Mouse (Mus musculus): ENCODE measurements around the gene Oosp2.
A peak's percentile ranks its signal among the peaks of the same experiment; 100 is the strongest.

The Oosp2 gene

DNA sequence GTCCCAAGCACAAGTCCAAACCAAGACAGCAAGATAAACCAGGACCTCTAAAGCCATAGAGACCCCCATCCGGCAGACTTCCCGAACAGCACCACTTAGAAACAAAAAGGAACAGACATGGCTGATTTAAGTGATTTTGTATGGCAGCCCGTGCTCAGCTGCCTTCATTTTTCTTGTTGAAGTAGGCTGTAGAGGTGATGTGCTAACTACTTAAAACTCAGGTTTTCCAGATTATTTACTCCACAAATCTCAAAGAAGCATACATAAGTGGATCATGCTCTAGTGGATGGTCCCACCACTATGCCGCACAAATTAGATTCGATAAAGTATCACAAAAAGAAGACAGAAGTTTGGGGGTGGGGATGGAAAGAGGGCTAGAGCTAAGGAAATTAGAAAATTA, at the start of gene Oosp2:
Gene Oosp2 (minus strand): TSS at position 101 of the 400 bp plus-strand sequence.
- no peak for DNase-seq

DNA sequence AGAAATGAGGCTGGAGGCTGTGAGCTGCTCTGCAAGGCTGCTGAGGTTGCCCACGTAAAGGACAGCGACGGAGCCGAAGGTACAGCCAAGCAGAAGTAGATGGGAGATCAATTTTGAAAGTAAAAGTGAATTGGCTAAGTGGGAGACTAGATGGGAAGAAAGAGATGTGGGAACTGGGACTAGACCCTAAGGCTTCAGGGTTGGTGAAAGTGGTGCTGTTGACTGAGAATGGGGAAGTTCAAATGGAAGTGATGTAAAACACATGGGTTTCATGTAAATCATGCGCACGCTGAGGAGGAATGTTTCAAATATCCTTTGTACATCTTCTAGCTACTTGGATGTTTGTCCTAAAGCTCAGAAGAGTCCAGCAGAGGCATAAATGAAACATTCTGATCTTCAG, 38.0 kb upstream of the Oosp2 start:
- no peak for DNase-seq

- no peak for DNase-seq
These were observed 36.4 kb upstream of the Oosp2 start, which contains the start of gene Oosp3 for GRCm38 (mm10) chr19:11696755-11697154. Oosp3 (plus strand) TSS chr19:11697055.

DNA sequence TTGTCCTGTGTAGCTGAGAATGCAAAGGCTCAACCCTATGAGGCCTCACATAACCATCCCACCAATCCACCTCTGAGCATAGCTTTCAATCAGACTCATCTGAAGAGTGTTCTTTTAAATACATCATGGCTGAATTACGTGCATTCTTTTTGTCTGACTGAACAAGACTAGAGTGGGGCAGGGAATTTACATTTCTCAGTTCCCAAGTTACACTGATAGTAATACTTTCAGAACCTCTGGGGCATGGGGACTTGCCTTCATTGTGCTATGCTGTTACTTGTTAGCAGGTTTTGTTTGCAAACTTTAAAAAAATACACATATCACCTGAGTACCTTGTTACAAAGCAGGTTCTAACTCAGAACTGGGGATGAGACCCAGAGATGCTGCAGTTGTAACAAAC, 31.1 kb upstream of the Oosp2 start:
- DNase-seq = no peak

- DNase-seq = no peak
These were observed 30.5 kb upstream of the Oosp2 start, which contains the start of gene Oosp1 for GRCm38 (mm10) chr19:11690839-11691238. Oosp1 (minus strand) TSS chr19:11691150.

DNA sequence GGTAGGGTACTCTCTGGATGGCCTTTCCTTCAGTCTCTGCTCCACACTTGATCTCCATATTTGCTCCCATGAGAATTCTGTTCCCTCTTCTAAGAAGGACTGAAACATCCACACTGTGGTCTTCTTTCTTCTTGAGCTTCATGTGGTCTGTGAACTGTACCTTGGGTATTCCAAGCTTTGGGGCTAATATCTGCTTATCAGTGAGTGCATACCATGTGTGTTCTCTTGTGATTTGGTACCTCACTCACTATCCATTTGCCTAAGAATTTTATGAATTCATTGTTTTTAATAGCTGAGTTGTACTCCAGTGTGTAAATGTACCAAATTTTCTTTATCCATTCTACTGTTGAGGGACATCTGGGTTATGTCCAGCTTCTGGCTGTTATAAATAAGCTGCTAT, 1.2 kb upstream of the Oosp2 start:
- DNase-seq = no peak

DNA sequence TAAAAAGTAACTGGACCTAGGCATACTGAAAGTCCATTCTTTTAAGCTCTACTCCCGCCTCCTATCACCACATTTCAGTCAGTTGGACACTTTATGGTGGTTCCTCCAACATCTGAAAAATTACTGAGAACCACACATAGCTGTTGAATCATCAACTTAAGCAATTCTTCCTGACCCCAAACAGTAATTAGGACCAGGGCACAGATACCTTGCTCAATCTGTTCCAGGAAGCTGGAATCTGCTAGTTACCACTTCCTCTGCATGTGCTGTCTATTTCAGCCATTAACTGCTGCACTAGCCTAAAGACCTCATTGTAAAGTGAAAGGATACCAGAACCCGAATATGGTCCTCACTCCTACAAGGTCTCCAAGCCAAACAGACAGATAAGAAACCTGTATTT, 1.2 kb downstream of the Oosp2 start:
- DNase-seq = no peak

DNA sequence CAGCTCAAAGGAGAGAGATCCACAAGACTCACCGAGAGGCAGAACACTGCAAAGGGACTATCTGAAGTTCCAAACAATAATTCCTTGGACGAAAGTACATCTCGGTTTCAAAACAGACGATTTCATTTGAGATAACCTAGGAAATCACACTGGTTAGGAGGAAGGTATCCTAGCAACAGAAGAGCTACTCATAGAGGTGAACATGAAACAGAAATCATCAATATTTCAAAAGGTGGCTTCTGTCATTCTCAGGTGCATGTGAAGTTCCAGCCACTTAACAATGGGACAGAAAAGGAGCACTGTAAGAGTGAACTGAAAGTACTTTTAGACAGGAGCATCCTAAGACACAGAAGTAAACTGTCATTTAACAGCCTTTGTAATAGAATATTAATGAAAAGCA, 10.8 kb downstream of the Oosp2 start:
- DNase-seq = no peak

DNA sequence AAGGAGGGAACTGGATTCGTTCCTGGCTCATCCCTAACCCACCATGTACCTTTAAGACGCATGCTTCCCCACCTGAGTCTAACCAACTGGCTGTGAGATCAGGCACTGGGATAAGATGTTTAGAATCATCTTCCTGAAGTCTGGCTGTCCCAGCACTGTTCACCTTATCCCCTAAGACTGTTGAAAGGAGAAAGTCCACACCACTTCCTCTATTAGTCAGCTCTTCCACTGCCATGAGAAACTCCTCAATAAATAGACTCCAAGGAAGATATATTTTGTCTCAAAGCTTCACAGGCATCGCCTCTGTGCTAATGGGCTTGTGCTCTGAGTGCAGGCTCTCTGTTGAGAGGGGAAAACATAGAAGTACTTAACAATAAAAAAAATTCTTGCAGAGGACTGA, 14.2 kb downstream of the Oosp2 start:
- DNase-seq = no peak

DNA sequence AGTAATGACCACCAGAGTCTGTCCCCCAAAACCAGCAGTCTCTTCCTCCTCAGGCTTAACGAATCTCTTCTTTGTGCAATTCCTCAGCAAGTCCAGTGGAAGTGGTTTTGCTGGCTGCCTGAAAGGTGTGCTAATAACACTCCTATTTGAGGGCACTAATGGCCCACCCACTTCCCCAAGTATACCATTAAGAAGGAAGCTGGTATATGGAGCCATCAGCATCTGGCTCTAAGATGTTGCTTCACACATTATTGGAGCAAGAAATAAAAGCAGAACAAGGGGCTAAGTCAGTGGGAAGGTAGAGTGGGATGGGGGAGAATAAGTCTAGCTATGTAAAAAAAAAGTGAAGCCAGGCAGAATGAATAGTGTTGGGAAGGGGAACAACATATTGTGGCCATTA, 19.6 kb downstream of the Oosp2 start, which contains the start of gene Ms4a3:
Gene Ms4a3 (minus strand): TSS at position 120 of the 400 bp plus-strand sequence.
- no peak for DNase-seq

DNA sequence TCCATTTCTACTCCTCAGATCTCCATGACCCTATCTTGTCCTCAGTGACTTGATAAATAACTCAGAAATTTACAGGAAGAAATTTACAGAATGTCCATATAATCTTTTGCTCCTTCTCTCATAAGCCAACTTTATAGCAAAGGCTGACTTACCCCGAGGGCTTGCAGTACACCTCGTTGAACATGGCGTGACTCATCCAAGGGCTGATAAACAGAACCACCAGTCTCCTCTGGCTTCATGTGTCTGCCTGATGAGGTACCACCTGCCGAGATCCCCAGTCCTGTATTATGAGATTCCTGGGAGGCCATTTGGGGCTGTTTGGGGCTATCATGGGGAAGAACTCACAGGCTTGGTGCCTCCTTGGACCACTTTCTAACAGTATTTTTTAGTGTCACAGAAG, 21.3 kb downstream of the Oosp2 start:
- no peak for DNase-seq

GRCm38 (mm10) chr19:11635572-11635971, 24.8 kb downstream of the Oosp2 start:
- DNase-seq = no peak

GRCm38 (mm10) chr19:11634330-11634729, 26.0 kb downstream of the Oosp2 start:
- no peak for DNase-seq

GRCm38 (mm10) chr19:11633732-11634131, 26.6 kb downstream of the Oosp2 start:
- no peak for DNase-seq

DNA sequence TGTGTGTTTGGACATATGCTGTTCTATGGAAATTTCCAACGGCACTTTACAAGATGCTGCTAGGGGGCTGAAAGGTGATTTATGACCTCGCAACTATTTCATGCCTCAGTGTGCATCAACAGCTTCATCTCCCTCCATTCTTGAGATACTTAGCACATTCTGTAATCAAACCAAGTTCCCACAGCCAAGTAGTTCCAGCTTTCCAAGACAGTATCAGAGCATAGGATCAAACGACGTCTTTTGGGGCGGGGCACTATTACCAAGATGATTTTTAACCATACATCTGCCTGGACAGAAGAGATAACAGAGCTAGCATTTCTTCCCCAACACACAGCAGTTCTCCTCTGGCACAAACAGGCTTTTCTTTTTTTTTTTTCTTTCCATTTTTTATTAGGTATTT, 35.1 kb downstream of the Oosp2 start:
- no peak for DNase-seq

- no peak for DNase-seq
These were observed 35.6 kb downstream of the Oosp2 start for GRCm38 (mm10) chr19:11624800-11625199.

DNA sequence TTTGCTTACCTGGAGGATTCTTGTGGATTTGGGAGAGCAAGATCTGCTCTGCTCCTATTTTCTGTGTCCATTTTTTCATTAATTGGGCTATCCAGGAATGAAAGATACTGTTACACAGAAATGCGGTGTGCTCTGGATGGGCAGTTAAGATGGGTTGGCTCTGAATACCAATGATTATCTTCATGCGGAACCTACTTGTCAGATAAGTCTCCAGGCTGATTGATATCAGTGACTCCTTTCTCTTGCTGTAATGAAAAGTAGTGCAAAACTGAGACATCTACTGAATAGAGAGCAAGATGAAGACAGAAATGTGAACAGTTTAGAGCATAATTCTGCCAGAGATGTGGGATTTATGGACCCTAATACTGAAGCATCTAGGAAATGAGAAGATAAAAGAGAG, 36.8 kb downstream of the Oosp2 start, which contains the start of gene Ms4a2:
Gene Ms4a2 (minus strand): TSS at position 169 of the 400 bp plus-strand sequence.
- DNase-seq = no peak

GRCm38 (mm10) chr19:11617983-11618382, 42.4 kb downstream of the Oosp2 start:
- DNase-seq = no peak

DNA sequence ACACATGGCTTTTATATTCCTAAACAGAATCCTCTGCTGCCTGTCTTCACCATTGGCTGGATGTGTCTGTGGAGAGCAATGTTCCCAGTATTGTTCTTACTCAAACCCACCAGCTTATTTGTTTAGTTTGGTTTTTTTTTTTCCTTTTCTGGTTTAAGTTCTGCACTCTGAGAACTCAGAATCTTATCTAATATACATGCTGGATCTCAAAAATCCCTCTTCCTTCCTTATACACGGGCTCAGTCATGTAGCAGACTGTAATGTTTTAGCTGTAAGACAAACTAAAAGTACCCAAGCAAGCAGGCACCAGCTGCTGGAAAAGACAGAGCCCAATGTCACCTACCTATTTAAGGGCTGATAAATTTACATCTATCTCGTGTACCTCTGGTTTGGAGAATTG, 45.6 kb downstream of the Oosp2 start:
- no peak for DNase-seq

- no peak for DNase-seq
These were observed 46.4 kb downstream of the Oosp2 start for GRCm38 (mm10) chr19:11613776-11614443.

- no peak for DNase-seq
These were observed 47.3 kb downstream of the Oosp2 start for GRCm38 (mm10) chr19:11613084-11613483.

DNA sequence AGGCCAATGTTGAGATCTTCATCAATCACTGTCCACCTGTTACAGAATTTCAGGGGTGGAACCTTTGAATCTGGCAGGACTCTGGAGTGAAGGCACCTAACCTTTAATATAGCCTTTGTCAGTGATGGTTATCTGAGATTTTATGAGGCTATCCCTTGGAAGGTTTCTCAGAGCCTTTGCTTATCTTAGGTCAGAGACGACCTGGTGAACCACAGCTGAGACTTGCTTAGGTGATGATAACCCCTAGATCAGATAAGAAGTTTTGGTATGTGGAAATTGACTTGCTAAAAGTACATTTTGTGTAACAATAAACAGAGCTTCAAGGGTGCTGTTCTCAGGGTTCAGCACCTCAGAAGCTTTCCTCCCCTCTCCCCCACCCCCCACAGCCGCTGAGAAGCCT, 48.1 kb downstream of the Oosp2 start:
- DNase-seq = no peak

GRCm38 (mm10) chr19:11611541-11611945, 48.8 kb downstream of the Oosp2 start:
- DNase-seq = peak; percentile 62

DNA sequence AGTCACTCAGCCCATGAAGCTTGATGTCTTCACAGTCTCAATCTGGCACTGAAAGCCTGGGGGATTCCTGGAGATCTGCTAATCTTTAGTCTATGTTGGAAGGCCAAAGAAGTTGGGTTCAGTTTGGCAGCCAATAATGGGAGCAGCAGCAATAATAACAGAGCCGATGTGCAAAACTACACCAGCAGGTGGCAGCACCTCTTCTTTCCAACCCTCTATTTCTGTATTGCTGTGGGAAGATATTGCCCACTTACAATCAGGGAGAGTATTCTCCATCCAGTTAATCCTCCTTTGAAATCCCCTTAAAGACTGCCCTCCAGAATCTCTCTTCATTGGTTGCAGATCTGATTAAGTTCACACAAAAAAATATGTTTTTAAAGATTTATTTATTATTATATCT, 52.2 kb downstream of the Oosp2 start:
- DNase-seq = peak; percentile 58

- DNase-seq = no peak
These were observed 55.8 kb downstream of the Oosp2 start, which contains the start of gene Ms4a6d for GRCm38 (mm10) chr19:11604603-11605002. Ms4a6d (minus strand) TSS chr19:11604849.

All from lung, postnatal 10 days (tissue).